Comparison of ENCODE assay signal across 11 mouse cellular contexts in genomic region chr1:170550649-170551440, GRCm38 (mm10). TPM values are rescaled to one million over a fixed set of nuclear protein-coding genes. Genes with fewer than 3 reads are reported as not detected.
DNase-seq lines count a peak whose midpoint lies in the region; ATAC-seq and TF ChIP-seq lines count a peak whose summit lies in the region.
"Had no signal": no experiment of that assay in that cellular context is flagged by ENCODE, and none has a peak within 500 bp of the region (broad histone marks: within the 10 kb centered on the region; RNA-seq: fewer than 3 reads in every experiment).

No protein-coding gene starts in this region.

- H3K9ac ChIP-seq in heart, embryonic 14.5 days (ENCODE audit: low read length), result 0 out of 2 replicates have a peak overlapping the region, but pooled peaks have one; percentile 21
- no peak overlapping the region for H3K9ac ChIP-seq in kidney, postnatal 0 days (ENCODE audit: low read depth, low read length)
- H3K9ac ChIP-seq in intestine, embryonic 16.5 days (ENCODE audit: low read depth, low read length), result no peak overlapping the region

- no peaks in the 10 kb centered on the region for H3K9me3 ChIP-seq in heart, embryonic 14.5 days (ENCODE audit: control insufficient read depth, low read length)
- no peaks in the 10 kb centered on the region for H3K9me3 ChIP-seq in kidney, postnatal 0 days (replicated peaks; ENCODE audit: low read length)
- peaks cover 3% of the 10 kb centered on the region; the same call in 1 of the 2 replicates for H3K9me3 ChIP-seq in intestine, embryonic 16.5 days (ENCODE audit: control insufficient read depth, low read length)

- 0 out of 2 replicates have a peak, but pooled peaks cover 2% of the 10 kb centered on the region for H3K36me3 ChIP-seq in heart, embryonic 14.5 days (ENCODE audit: control insufficient read depth, insufficient read depth, low read length)
- H3K36me3 ChIP-seq in kidney, postnatal 0 days (ENCODE audit: insufficient read depth, low read length), result no peaks in the 10 kb centered on the region
- H3K36me3 ChIP-seq in thymus, adult 2 months (ENCODE audit: control insufficient read depth, insufficient read depth, low read length), result no peaks in the 10 kb centered on the region
- no peaks in the 10 kb centered on the region for H3K36me3 ChIP-seq in intestine, embryonic 16.5 days (ENCODE audit: control insufficient read depth, insufficient read depth, low read length)

- H3K4me3 ChIP-seq in heart, embryonic 14.5 days (ENCODE audit: control insufficient read depth in 1 of 2, insufficient read depth in 1 of 2, low read depth in 1 of 2, low read length in 2 of 2), result no peak overlapping the region
- H3K4me3 ChIP-seq in kidney, postnatal 0 days (replicated peaks; ENCODE audit: low read depth, low read length), result no peak overlapping the region
- H3K4me3 ChIP-seq in thymus, adult 2 months (ENCODE audit: control insufficient read depth, insufficient read depth, low read length), result no peak overlapping the region
- H3K4me3 ChIP-seq in intestine, embryonic 16.5 days (ENCODE audit: low read length), result no peak overlapping the region
- H3K4me3 ChIP-seq: megakaryocyte, embryonic 14.5 days had no signal

- WGBS in heart, embryonic 14.5 days, result 14% methylated on average over 8 of the region's 8 CpGs
- 22% methylated on average over 8 of the region's 8 CpGs for WGBS in kidney, postnatal 0 days
- WGBS in thymus, adult 2 months, result 26% methylated on average over 8 of the region's 8 CpGs
- WGBS in intestine, embryonic 16.5 days, result 37% methylated on average over 8 of the region's 8 CpGs

- peak overlapping the region; percentile 38 for H3K4me2 ChIP-seq in heart, embryonic 14.5 days (ENCODE audit: low read length)
- no peak overlapping the region for H3K4me2 ChIP-seq in kidney, postnatal 0 days (ENCODE audit: low read length)
- no peak overlapping the region for H3K4me2 ChIP-seq in intestine, embryonic 16.5 days (ENCODE audit: low read depth, low read length)

- no peaks in the 10 kb centered on the region for H3K27me3 ChIP-seq in heart, embryonic 14.5 days (ENCODE audit: control insufficient read depth, insufficient read depth, low read length)
- no peaks in the 10 kb centered on the region for H3K27me3 ChIP-seq in kidney, postnatal 0 days (ENCODE audit: insufficient read depth, low read length)
- no peaks in the 10 kb centered on the region for H3K27me3 ChIP-seq in thymus, adult 2 months (ENCODE audit: control insufficient read depth, insufficient read depth, low read length)
- no peaks in the 10 kb centered on the region for H3K27me3 ChIP-seq in intestine, embryonic 16.5 days (replicated peaks; ENCODE audit: control insufficient read depth, insufficient read depth, low read length)
- H3K27me3 ChIP-seq: megakaryocyte, embryonic 14.5 days had no signal

- peak; percentile 17 for ATAC-seq in granulocyte monocyte progenitor cell, adult 5-6 weeks (replicated peaks; ENCODE audit: poor library complexity, severe bottlenecking)
- no peak for ATAC-seq in heart, embryonic 14.5 days (ENCODE audit: insufficient number of reproducible peaks, insufficient read depth, low FRiP score, low read depth)
- no peak; the same call in 1 of the 2 replicates for ATAC-seq in kidney, postnatal 0 days (replicated peaks; ENCODE audit: low FRiP score, low read depth)
- no peak for ATAC-seq in intestine, embryonic 16.5 days

- no peak for TF ChIP-seq POLR2A in thymus, adult 2 months (IDR thresholded peaks at IDR 0.05; ENCODE audit: control insufficient read depth, extremely low read depth, insufficient read depth, low read length, poor library complexity)

- H3K27ac ChIP-seq in heart, embryonic 14.5 days (replicated peaks in 1 of 2; ENCODE audit: control insufficient read depth in 1 of 2, insufficient read depth in 1 of 2, low read depth in 2 of 2, low read length in 2 of 2), result peak overlapping the region; percentile 66 to 83
- peak overlapping the region; percentile 19; the same call in 1 of the 2 replicates for H3K27ac ChIP-seq in kidney, postnatal 0 days
- no peak overlapping the region for H3K27ac ChIP-seq in thymus, adult 2 months (ENCODE audit: control insufficient read depth, insufficient read depth, low read length)
- H3K27ac ChIP-seq in intestine, embryonic 16.5 days (ENCODE audit: low read length), result no peak overlapping the region

- peaks cover 28 to 63% of the 10 kb centered on the region in 2 experiments for H3K4me1 ChIP-seq in heart, embryonic 14.5 days (ENCODE audit: control insufficient read depth in 2 of 2, insufficient read depth in 2 of 2, low read length in 2 of 2)
- 0 out of 2 replicates have a peak, but pooled peaks cover 8% of the 10 kb centered on the region for H3K4me1 ChIP-seq in kidney, postnatal 0 days (replicated peaks; ENCODE audit: insufficient read depth, low read length)
- no peaks in the 10 kb centered on the region for H3K4me1 ChIP-seq in thymus, adult 2 months (replicated peaks; ENCODE audit: control insufficient read depth, insufficient read depth, low read length)
- 0 out of 2 replicates have a peak, but pooled peaks cover 2% of the 10 kb centered on the region for H3K4me1 ChIP-seq in intestine, embryonic 16.5 days (ENCODE audit: control insufficient read depth, insufficient read depth, low read length)

- TF ChIP-seq CTCF in kidney, postnatal 0 days (IDR thresholded peaks at IDR 0.05; ENCODE audit: low read depth), result no peak
- TF ChIP-seq CTCF in thymus, adult 2 months (IDR thresholded peaks at IDR 0.05; ENCODE audit: borderline replicate concordance, control insufficient read depth, extremely low read depth, insufficient read depth, low read length, poor library complexity), result no peak

- peak; percentile 19 for DNase-seq in kidney, adult 11 months
- no peak for DNase-seq in kidney, adult 18-20 months
- peak; percentile 70 for DNase-seq in kidney, postnatal 0 days (ENCODE audit: low spot score)
- no peak for DNase-seq in thymus, adult 2 months
- DNase-seq in thymus, adult 18-20 months, result no peak
- DNase-seq: layer of hippocampus, postnatal 36 days; liver had no signal

RNA-seq across cellular contexts. Expression of gene Nos1ap, which starts 38.8 kb away (rescaled TPM):
- total RNA-seq in granulocyte monocyte progenitor cell, adult 5-6 weeks (2014; fragmentation: Nextera tagmentation), result 9.0 and 11.5 TPM in 2 replicates
- total RNA-seq in granulocyte monocyte progenitor cell, adult 5-6 weeks (2017), result 1.5 and 3.7 TPM in 2 replicates
- polyA plus RNA-seq in heart, embryonic 14.5 days (2014; fragmentation: Nextera tagmentation; extraction: Ambion mirVana), result 18.3 and 18.5 TPM in 2 replicates
- 16.3 and 19.5 TPM in 2 replicates for polyA plus RNA-seq in kidney, postnatal 0 days (2015; fragmentation: Nextera tagmentation; extraction: Ambion mirVana)
- 3.1 and 3.3 TPM in 2 replicates for polyA plus RNA-seq in thymus, adult 2 months (2012; rRNA removed)
- 6.2 and 8.1 TPM in 2 replicates for polyA plus RNA-seq in intestine, embryonic 16.5 days (2015; fragmentation: Nextera tagmentation; extraction: Ambion mirVana)

Comparison
In these comparisons a context has a peak if more than half of its experiments do, and no peak if none do; other contexts are left out.
1. DNase-seq: peak in kidney, adult 11 months (single experiment) and kidney, postnatal 0 days (single experiment); none in kidney, adult 18-20 months (single experiment), thymus, adult 2 months (single experiment) and thymus, adult 18-20 months (0 of 2).
2. H3K27ac ChIP-seq: peak in heart, embryonic 14.5 days (2 of 2) and kidney, postnatal 0 days (single experiment); none in thymus, adult 2 months (single experiment) and intestine, embryonic 16.5 days (single experiment).